Mouse (Mus musculus): ENCODE measurements at regions not wholly inside any gene's neighbourhood (a gene's known extent, or its start where the extent isn't known, plus 50 kb on each side); places are given as distances from the start of the nearest gene placed in this dataset.

DNA sequence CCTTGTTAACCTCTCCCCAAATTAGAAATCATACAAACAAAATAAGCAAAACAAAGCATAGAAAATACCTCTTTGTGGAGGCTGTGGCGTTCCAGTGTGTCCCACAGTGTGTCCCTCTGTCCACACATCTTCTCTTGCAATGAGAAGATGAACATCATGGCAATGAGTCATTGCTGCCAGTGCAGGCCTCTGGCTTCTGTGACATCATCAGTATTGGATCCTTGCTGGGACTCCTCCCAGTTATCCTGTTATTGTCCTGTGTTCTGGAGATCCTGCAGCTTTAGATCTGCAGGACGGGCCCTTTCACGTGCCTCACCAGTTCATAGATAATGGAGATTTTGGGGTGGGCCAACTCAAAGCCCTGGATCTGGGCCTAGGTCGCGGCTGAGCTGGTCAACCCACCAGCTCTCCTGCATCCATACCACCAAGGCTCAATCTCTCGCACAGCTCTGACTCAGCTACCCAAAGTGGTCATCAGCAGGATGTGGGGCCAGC, 80.9 kb downstream of the Tmem212 start:
- ATAC-seq (ENCODE audit: insufficient number of reproducible peaks, insufficient read depth, low FRiP score, low TSS enrichment): no peak
- H3K4me3 ChIP-seq: no peak overlapping the region
- no peak overlapping the region for H3K4me2 ChIP-seq (replicated peaks)
- H3K4me1 ChIP-seq: no peaks in the 10 kb centered on the region
- no peaks in the 10 kb centered on the region for H3K36me3 ChIP-seq
- 91% methylated on average over 6 of the region's 6 CpGs for WGBS
- H3K27ac ChIP-seq: no peak overlapping the region
- no peaks in the 10 kb centered on the region for H3K27me3 ChIP-seq
- no peaks in the 10 kb centered on the region for H3K9me3 ChIP-seq
- H3K9ac ChIP-seq: no peak overlapping the region

GRCm38 (mm10) chr3:27804271-27804670, 91.9 kb downstream of the Tmem212 start:
- WGBS: 67% methylated on average over 5 of the region's 5 CpGs
- H3K4me3 ChIP-seq: no peak overlapping the region
- no peak overlapping the region for H3K9ac ChIP-seq
- no peaks in the 10 kb centered on the region for H3K4me1 ChIP-seq
- no peak overlapping the region for H3K27ac ChIP-seq
- ATAC-seq (ENCODE audit: insufficient number of reproducible peaks, insufficient read depth, low FRiP score, low TSS enrichment): no peak
- no peaks in the 10 kb centered on the region for H3K27me3 ChIP-seq
- no peak overlapping the region for H3K4me2 ChIP-seq (replicated peaks)
- H3K36me3 ChIP-seq: no peaks in the 10 kb centered on the region
- H3K9me3 ChIP-seq: no peaks in the 10 kb centered on the region

GRCm38 (mm10) chr3:27791633-27791951, 80.5 kb upstream of the Fndc3b start:
- WGBS: 21% methylated on average over 3 of the region's 3 CpGs
- Histone ChIP-seq H3K4me1 (peaks cover 9% of the 10 kb centered on the region; the same call in 1 of the 2 replicates), H3K36me3 (no peaks in the 10 kb centered on the region), H3K4me3 (no peak overlapping the region), H3K27ac (no peak overlapping the region), H3K9ac (no peak overlapping the region), H3K4me2 (replicated peaks) (no peak overlapping the region), H3K9me3 (no peaks in the 10 kb centered on the region), H3K27me3 (no peaks in the 10 kb centered on the region)
- 0 out of 2 replicates have a peak, but pooled peaks have one; percentile 10 for ATAC-seq (ENCODE audit: insufficient number of reproducible peaks, insufficient read depth, low FRiP score, low TSS enrichment)

GRCm38 (mm10) chr3:27790932-27791632, 80.0 kb upstream of the Fndc3b start:
- H3K27ac ChIP-seq: no peak overlapping the region

GRCm38 (mm10) chr3:27783926-27784325, 72.8 kb upstream of the Fndc3b start:
- no peaks in the 10 kb centered on the region for H3K36me3 ChIP-seq
- no peaks in the 10 kb centered on the region for H3K27me3 ChIP-seq
- no peaks in the 10 kb centered on the region for H3K9me3 ChIP-seq
- no peak overlapping the region for H3K9ac ChIP-seq
- no peak overlapping the region for H3K4me2 ChIP-seq (replicated peaks)
- WGBS: 68% methylated on average over 2 of the region's 2 CpGs
- H3K4me1 ChIP-seq: peaks cover 22% of the 10 kb centered on the region
- no peak overlapping the region for H3K27ac ChIP-seq
- no peak overlapping the region for H3K4me3 ChIP-seq
- ATAC-seq (ENCODE audit: insufficient number of reproducible peaks, insufficient read depth, low FRiP score, low TSS enrichment): no peak

More at GRCm38 (mm10) chr3:27790932-27791632, 80.0 kb upstream of the Fndc3b start:
- peaks cover 9% of the 10 kb centered on the region; the same call in 1 of the 2 replicates for H3K4me1 ChIP-seq
- H3K4me2 ChIP-seq (replicated peaks): no peak overlapping the region
- no peaks in the 10 kb centered on the region for H3K9me3 ChIP-seq
- H3K4me3 ChIP-seq: no peak overlapping the region
- 79% methylated on average over 13 of the region's 13 CpGs for WGBS
- H3K27me3 ChIP-seq: no peaks in the 10 kb centered on the region
- H3K9ac ChIP-seq: no peak overlapping the region
- H3K36me3 ChIP-seq: no peaks in the 10 kb centered on the region
- ATAC-seq (ENCODE audit: insufficient number of reproducible peaks, insufficient read depth, low FRiP score, low TSS enrichment): peak; percentile 47; the same call in 1 of the 2 replicates

DNA sequence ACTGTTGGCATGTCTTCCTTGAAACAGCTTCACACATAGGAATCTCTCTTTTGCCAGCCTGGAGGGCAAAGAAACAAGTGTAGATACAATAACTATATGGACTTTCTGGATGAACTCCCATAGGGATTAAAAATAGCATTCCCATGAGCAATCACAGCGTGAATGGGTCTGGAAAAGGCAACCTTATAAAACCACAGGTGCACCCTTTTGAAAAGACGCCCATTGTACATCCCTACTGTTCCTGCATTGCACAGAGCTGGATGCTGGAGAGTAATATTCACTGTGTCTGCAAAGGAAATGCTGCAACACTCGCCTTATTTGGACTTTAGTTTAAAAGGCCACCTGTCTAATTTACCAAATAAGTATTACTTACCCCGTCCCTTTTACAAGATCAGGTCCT, 72.4 kb upstream of the Fndc3b start:
- no peaks in the 10 kb centered on the region for H3K27me3 ChIP-seq
- ATAC-seq (ENCODE audit: insufficient number of reproducible peaks, insufficient read depth, low FRiP score, low TSS enrichment): no peak
- H3K4me3 ChIP-seq: no peak overlapping the region
- no peak overlapping the region for H3K9ac ChIP-seq
- H3K27ac ChIP-seq: no peak overlapping the region
- H3K4me2 ChIP-seq (replicated peaks): no peak overlapping the region
- 59% methylated on average over 4 of the region's 4 CpGs for WGBS
- peaks cover 22% of the 10 kb centered on the region for H3K4me1 ChIP-seq
- H3K9me3 ChIP-seq: no peaks in the 10 kb centered on the region
- H3K36me3 ChIP-seq: no peaks in the 10 kb centered on the region

DNA sequence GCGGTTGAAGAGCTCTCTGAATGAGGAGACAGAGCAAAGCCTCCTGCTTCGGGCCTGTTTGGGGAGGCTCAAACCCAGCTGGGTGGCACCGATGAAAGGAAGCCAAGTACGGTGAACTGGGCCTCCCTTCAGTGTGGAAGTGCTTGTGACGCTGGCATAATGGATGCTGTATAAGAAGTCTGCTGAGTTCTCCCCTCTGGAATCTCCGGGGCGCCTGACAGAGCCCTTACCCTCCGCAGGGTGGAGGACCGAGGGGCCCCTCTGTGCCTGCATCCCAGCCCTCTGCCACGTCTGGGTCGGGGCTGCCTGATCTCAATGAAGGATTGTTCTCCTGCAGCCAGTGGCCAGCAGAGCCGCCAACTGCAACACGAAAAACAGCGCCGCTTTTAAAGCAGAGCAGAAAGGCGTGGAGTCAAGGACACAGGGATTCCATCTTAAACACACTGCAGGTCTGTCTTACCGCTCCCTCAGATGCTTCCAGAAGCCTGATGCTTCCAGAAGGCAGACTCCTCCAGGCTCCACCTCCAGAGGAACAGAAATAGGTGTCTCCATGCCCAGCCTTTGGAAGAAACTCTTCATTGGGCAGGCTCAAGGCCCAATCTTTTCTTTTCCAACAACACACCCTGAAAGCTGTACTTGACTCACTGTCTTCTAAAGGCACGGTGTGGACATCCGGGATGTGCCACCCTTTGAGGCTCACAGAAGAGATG, 71.1 kb upstream of the Fndc3b start:
- Histone ChIP-seq H3K9ac (no peak overlapping the region), H3K27me3 (no peaks in the 10 kb centered on the region), H3K4me3 (no peak overlapping the region), H3K27ac (peak overlapping the region; percentile 70), H3K4me1 (peaks cover 22% of the 10 kb centered on the region), H3K36me3 (no peaks in the 10 kb centered on the region), H3K9me3 (no peaks in the 10 kb centered on the region), H3K4me2 (replicated peaks) (peak overlapping the region; percentile 36)
- 22% methylated on average over 19 of the region's 19 CpGs for WGBS
- peak; percentile 78; the same call in 1 of the 2 replicates for ATAC-seq (ENCODE audit: insufficient number of reproducible peaks, insufficient read depth, low FRiP score, low TSS enrichment)

DNA sequence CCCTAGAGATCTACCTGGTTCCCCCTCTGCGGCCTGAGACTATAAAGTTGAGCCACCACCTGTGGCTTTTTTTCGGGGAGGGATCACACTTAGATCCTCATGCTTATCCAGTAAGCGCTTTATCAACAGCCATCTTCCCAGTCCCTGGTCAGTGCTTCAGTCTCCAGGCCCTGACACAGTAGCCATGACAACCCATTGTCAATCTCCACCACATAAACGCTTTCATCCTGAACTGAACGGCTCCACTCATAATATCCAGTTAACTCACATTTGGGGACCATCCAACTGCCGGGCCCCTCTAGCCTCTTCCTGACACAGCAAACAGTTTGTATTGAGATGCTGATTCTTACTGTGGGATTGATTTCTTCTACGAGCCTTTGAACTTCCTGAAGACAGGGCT, 68.8 kb upstream of the Fndc3b start:
- Histone ChIP-seq H3K36me3 (no peaks in the 10 kb centered on the region), H3K9me3 (no peaks in the 10 kb centered on the region), H3K4me2 (replicated peaks) (no peak overlapping the region), H3K27ac (no peak overlapping the region), H3K9ac (no peak overlapping the region), H3K4me1 (peaks cover 19% of the 10 kb centered on the region), H3K27me3 (no peaks in the 10 kb centered on the region), H3K4me3 (no peak overlapping the region)
- WGBS: 45% methylated on average over 7 of the region's 7 CpGs
- no peak for ATAC-seq (ENCODE audit: insufficient number of reproducible peaks, insufficient read depth, low FRiP score, low TSS enrichment)

DNA sequence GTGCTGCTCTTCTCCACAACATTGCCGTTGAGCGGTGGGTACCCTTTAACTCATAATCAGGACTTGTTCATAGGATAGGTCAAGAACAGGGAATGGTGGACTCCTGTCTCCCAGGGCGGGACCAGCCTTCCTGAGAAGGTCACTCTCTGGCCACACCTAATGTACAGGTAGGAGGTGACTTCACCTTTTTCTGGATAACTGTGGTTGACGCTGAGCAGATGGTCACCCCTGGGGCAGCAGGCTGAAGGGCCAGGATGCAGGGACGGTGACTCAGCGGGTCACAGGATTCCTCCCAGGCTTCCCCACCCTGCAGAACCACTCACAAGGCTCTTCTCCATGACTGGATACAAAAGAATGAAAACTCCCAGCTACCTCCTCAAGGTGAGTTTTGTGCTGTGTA, 66.6 kb upstream of the Fndc3b start:
- Histone ChIP-seq H3K9ac (no peak overlapping the region), H3K36me3 (no peaks in the 10 kb centered on the region), H3K27ac (no peak overlapping the region), H3K4me3 (no peak overlapping the region), H3K9me3 (no peaks in the 10 kb centered on the region), H3K27me3 (no peaks in the 10 kb centered on the region), H3K4me1 (peaks cover 16% of the 10 kb centered on the region), H3K4me2 (replicated peaks) (no peak overlapping the region)
- 92% methylated on average over 6 of the region's 6 CpGs for WGBS
- no peak for ATAC-seq (ENCODE audit: insufficient number of reproducible peaks, insufficient read depth, low FRiP score, low TSS enrichment)

GRCm38 (mm10) chr3:27773176-27773575, 62.1 kb upstream of the Fndc3b start:
- no peaks in the 10 kb centered on the region for H3K9me3 ChIP-seq
- H3K4me2 ChIP-seq (replicated peaks): no peak overlapping the region
- H3K4me3 ChIP-seq: no peak overlapping the region
- H3K4me1 ChIP-seq: no peaks in the 10 kb centered on the region
- no peaks in the 10 kb centered on the region for H3K36me3 ChIP-seq
- no peaks in the 10 kb centered on the region for H3K27me3 ChIP-seq
- no peak overlapping the region for H3K9ac ChIP-seq
- 90% methylated on average over 3 of the region's 3 CpGs for WGBS
- no peak overlapping the region for H3K27ac ChIP-seq
- no peak for ATAC-seq (ENCODE audit: insufficient number of reproducible peaks, insufficient read depth, low FRiP score, low TSS enrichment)

DNA sequence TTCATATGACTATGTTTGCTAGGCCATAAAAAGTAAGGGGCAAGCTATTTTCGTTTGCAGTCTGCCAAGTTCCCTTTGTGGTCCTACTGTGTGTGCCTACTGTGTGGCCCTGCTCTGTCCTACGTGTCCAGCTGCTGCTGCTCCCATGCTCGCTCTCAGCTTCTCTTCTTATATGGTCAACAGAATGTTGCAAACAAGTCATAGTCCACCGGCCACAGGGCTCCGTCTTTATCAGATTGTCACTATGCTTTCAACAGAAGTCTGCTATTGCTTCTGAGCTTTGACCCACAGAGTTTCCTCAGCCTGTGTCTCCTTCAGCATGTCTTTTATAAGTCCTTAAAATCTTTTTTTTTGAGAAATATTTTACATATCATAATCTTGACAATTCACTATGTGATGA, 58.3 kb upstream of the Fndc3b start:
- Histone ChIP-seq H3K36me3 (no peaks in the 10 kb centered on the region), H3K4me1 (no peaks in the 10 kb centered on the region), H3K9me3 (no peaks in the 10 kb centered on the region), H3K9ac (no peak overlapping the region), H3K4me3 (no peak overlapping the region), H3K4me2 (replicated peaks) (no peak overlapping the region), H3K27ac (no peak overlapping the region), H3K27me3 (no peaks in the 10 kb centered on the region)
- no peak for ATAC-seq (ENCODE audit: insufficient number of reproducible peaks, insufficient read depth, low FRiP score, low TSS enrichment)
- 93% methylated on average over 5 of the region's 5 CpGs for WGBS

- ATAC-seq (ENCODE audit: insufficient number of reproducible peaks, insufficient read depth, low FRiP score, low TSS enrichment): no peak
- Histone ChIP-seq H3K27me3 (no peaks in the 10 kb centered on the region), H3K9me3 (no peaks in the 10 kb centered on the region), H3K4me3 (no peak overlapping the region), H3K4me2 (replicated peaks) (no peak overlapping the region), H3K27ac (no peak overlapping the region), H3K36me3 (no peaks in the 10 kb centered on the region), H3K4me1 (no peaks in the 10 kb centered on the region), H3K9ac (no peak overlapping the region)
- 82% methylated on average over 8 of the region's 8 CpGs for WGBS
Observed at GRCm38 (mm10) chr3:27767188-27767587, 56.1 kb upstream of the Fndc3b start.

All from embryonic facial prominence, embryonic 12.5 days (tissue).